In genomic region chr12:83133827-83134226, GRCm38 (mm10) we compare ENCODE assay signal across 9 mouse cellular contexts.
DNase-seq lines count a peak whose midpoint lies in the region; ATAC-seq and TF ChIP-seq lines count a peak whose summit lies in the region.
"Had no signal": no experiment of that assay in that cellular context is flagged by ENCODE, and none has a peak within 500 bp of the region (broad histone marks: within the 10 kb centered on the region; RNA-seq: fewer than 3 reads in every experiment).

No protein-coding gene starts in this region.

- TF ChIP-seq POLR2A in kidney, adult 2 months (IDR thresholded peaks at IDR 0.05; ENCODE audit: low read depth, low read length) = no peak
- no peak for TF ChIP-seq POLR2A in brain, embryonic 14.5 days (IDR thresholded peaks at IDR 0.05; ENCODE audit: borderline replicate concordance, extremely low read depth, insufficient read depth, insufficient read length, poor library complexity, severe bottlenecking)

- H3K4me3 ChIP-seq in kidney, adult 2 months (ENCODE audit: insufficient read depth, low read depth, low read length) = no peak overlapping the region
- H3K4me3 ChIP-seq in kidney, embryonic 15.5 days (replicated peaks) = no peak overlapping the region
- H3K4me3 ChIP-seq in stomach, postnatal 0 days (ENCODE audit: low read depth, low read length) = no peak overlapping the region
- H3K4me3 ChIP-seq: left cerebral cortex, adult 2 months had no signal

- no peak for TF ChIP-seq CTCF in kidney, adult 2 months (conservative IDR thresholded peaks at IDR 0.05; ENCODE audit: insufficient read depth, insufficient read length, low read depth, low read length)
- no peak for TF ChIP-seq CTCF in brain, embryonic 14.5 days (IDR thresholded peaks at IDR 0.05; ENCODE audit: borderline replicate concordance, extremely low read depth, insufficient read depth, insufficient read length)
- no peak for TF ChIP-seq CTCF in stomach, postnatal 0 days (IDR thresholded peaks at IDR 0.05; ENCODE audit: low read depth)

- no peak overlapping the region for H3K9ac ChIP-seq in kidney, embryonic 15.5 days
- no peak overlapping the region for H3K9ac ChIP-seq in stomach, postnatal 0 days (ENCODE audit: low read length)

- H3K27me3 ChIP-seq in kidney, adult 2 months (replicated peaks; ENCODE audit: control insufficient read depth, insufficient read depth, low read length) = no peaks in the 10 kb centered on the region
- no peaks in the 10 kb centered on the region for H3K27me3 ChIP-seq in kidney, embryonic 15.5 days
- no peaks in the 10 kb centered on the region for H3K27me3 ChIP-seq in stomach, postnatal 0 days (ENCODE audit: control insufficient read depth, insufficient read depth, low read length)

- H3K4me2 ChIP-seq in kidney, embryonic 15.5 days = no peak overlapping the region
- no peak overlapping the region for H3K4me2 ChIP-seq in stomach, postnatal 0 days (replicated peaks; ENCODE audit: low read depth)

- H3K9me3 ChIP-seq in kidney, embryonic 15.5 days (replicated peaks) = no peaks in the 10 kb centered on the region
- no peaks in the 10 kb centered on the region for H3K9me3 ChIP-seq in stomach, postnatal 0 days (ENCODE audit: control insufficient read depth, low read length)

- 41% methylated on average over 6 of the region's 6 CpGs for WGBS in kidney, adult 2 months
- WGBS in kidney, embryonic 15.5 days = 65% methylated on average over 6 of the region's 6 CpGs
- WGBS in stomach, postnatal 0 days = 34% methylated on average over 6 of the region's 6 CpGs

- no peaks in the 10 kb centered on the region for H3K36me3 ChIP-seq in kidney, adult 2 months (ENCODE audit: control insufficient read depth, insufficient read depth, low read length)
- no peaks in the 10 kb centered on the region for H3K36me3 ChIP-seq in kidney, embryonic 15.5 days
- no peaks in the 10 kb centered on the region for H3K36me3 ChIP-seq in stomach, postnatal 0 days (ENCODE audit: control insufficient read depth, insufficient read depth, low read length)

- no peaks in the 10 kb centered on the region for H3K4me1 ChIP-seq in kidney, adult 2 months (ENCODE audit: control insufficient read depth, insufficient read depth, low read length)
- H3K4me1 ChIP-seq in kidney, embryonic 15.5 days = peaks cover 10% of the 10 kb centered on the region; the same call in 1 of the 2 replicates
- no peaks in the 10 kb centered on the region for H3K4me1 ChIP-seq in stomach, postnatal 0 days (replicated peaks; ENCODE audit: control insufficient read depth, insufficient read depth)

- no peak for ATAC-seq in kidney, embryonic 15.5 days (replicated peaks; ENCODE audit: low FRiP score)
- no peak for ATAC-seq in megakaryocyte-erythroid progenitor cell, adult 5-6 weeks (replicated peaks; ENCODE audit: low FRiP score, low TSS enrichment, poor library complexity, severe bottlenecking)
- no peak for ATAC-seq in stomach, postnatal 0 days (ENCODE audit: low FRiP score, low TSS enrichment)

- TF ChIP-seq EP300 in stomach, postnatal 0 days (optimal IDR thresholded peaks at IDR 0.05) = no peak

- H3K27ac ChIP-seq in kidney, adult 2 months (ENCODE audit: insufficient read depth, low read depth, low read length) = no peak overlapping the region
- no peak overlapping the region for H3K27ac ChIP-seq in kidney, embryonic 15.5 days
- no peak overlapping the region for H3K27ac ChIP-seq in stomach, postnatal 0 days (replicated peaks)
- H3K27ac ChIP-seq: left cerebral cortex, adult 2 months had no signal

- DNase-seq in kidney, adult 2 months = peak; percentile 59
- DNase-seq in brain, embryonic 14.5 days (ENCODE audit: low read depth) = peak; percentile 72
- DNase-seq in heart, adult 18-20 months = peak; percentile 83 to 85
- DNase-seq in left cerebral cortex, adult 11 months (ENCODE audit: low spot score) = peak; percentile 21
- DNase-seq in skeletal muscle tissue, adult 2 months (ENCODE audit: low read depth, low spot score) = peak; percentile 78
- no peak for DNase-seq in stomach, postnatal 0 days (ENCODE audit: low spot score)
